Mouse (Mus musculus) stomach, postnatal 0 days (tissue): ENCODE data around the gene Zfp53.

Experiments
- CTCF ChIP-seq: IDR thresholded peaks from 2 replicates; pipeline ENCODE4 v1.5.1; 2016; ENCODE audit warnings: antibody characterized with exemption, low read depth, mild to moderate bottlenecking, moderate library complexity
- EP300 ChIP-seq: optimal IDR thresholded peaks from 2 replicates; pipeline ENCODE3; 2016; ENCODE audit warnings: antibody characterized with exemption

DNA sequence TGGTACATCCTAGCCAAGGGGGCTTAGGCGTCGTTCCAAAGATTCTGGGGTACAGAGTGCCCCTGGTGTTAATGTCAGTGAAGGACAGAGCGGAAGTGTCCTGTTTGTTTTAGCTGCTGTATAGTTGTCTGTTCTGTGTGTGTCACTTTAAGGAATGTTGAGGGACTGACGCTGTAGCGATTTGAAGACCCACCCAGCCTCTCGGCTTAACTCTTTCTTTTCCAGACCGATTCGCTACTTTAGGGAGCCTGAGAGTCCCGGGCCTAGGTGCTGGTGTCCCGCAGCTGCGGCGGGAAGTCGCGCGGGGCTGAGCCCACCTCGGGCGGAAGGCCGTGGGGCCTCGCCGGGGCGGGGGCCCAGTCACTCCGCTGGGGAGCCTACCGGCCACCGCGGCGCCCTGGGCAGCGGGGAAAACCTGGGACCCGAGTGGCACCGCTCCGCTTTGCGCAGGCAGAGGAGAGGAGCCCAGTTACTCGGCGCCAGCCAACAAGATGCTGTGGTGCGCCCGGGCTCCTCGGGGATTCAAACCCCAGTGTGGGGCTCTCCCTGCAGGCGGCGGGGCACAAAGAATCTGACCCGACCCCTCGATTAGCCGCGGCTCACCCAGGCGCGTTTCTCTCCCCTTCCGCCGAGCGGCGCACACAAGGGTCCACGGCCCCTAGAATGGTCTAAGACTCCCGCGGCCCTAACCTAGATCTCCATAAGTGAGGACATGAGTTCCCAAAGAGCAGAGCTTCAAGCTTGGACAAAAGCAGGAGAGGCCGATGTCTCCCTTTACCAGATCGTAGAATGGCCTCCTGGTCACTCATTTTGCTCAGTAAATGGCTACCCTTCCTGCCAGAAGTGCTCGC is 43.5 kb downstream of the Zfp53 start:
- TF ChIP-seq CTCF, result peak; percentile 51
- no peak for TF ChIP-seq EP300
